Mouse (Mus musculus) liver, embryonic 12.5 days (tissue): ENCODE measurements around the gene Foxd2. TPM values are rescaled to one million over a fixed set of nuclear protein-coding genes. Genes with fewer than 3 reads are reported as not detected.

Experiments
- ATAC-seq: fragments of 200-750 bp; cut with Nextera tagmentation; 2 replicates; pipeline ENCODE4 v1.8.0; 2017; ENCODE audit warnings: moderate number of reproducible peaks, mild to moderate bottlenecking, moderate library complexity
- H3K27ac ChIP-seq: fragments of 300-500 bp; sonication (generic); 2 replicates; pipeline ENCODE4 v1.5.1; 2016; ENCODE audit warnings: mild to moderate bottlenecking
- H3K27me3 ChIP-seq: fragments of 300-500 bp; sonication (generic); replicated peaks from 2 replicates; pipeline ENCODE4 v1.6.1; 2016; ENCODE audit warnings: mild to moderate bottlenecking, moderate library complexity
- H3K36me3 ChIP-seq: fragments of 300-500 bp; sonication (generic); 2 replicates; pipeline ENCODE4 v1.6.1; 2016; ENCODE audit warnings: mild to moderate bottlenecking, moderate library complexity
- H3K4me1 ChIP-seq: fragments of 300-500 bp; sonication (generic); 2 replicates; pipeline ENCODE4 v1.6.1; 2016
- H3K4me2 ChIP-seq: fragments of 300-500 bp; sonication (generic); 2 replicates; pipeline ENCODE4 v1.6.1; 2016; ENCODE audit warnings: mild to moderate bottlenecking, moderate library complexity
- H3K4me3 ChIP-seq: fragments of 300-500 bp; sonication (generic); 2 replicates; pipeline ENCODE4 v1.5.1; 2016; ENCODE audit warnings: mild to moderate bottlenecking, moderate library complexity
- H3K9ac ChIP-seq: fragments of 300-500 bp; sonication (generic); 2 replicates; pipeline ENCODE4 v1.6.1; 2016; ENCODE audit warnings: mild to moderate bottlenecking, moderate library complexity
- H3K9me3 ChIP-seq: fragments of 300-500 bp; sonication (generic); replicated peaks from 2 replicates; pipeline ENCODE4 v1.6.1; 2016; ENCODE audit warnings: mild to moderate bottlenecking, moderate library complexity
- WGBS: fragments of 180-500 bp; shearing (Covaris S2); methylation state at CpG from one replicate; pipeline ENCODE4 v1.1.7; 2016; ENCODE audit not compliant: insufficient replicate concordance; 5-methylcytosine and 5-hydroxymethylcytosine counted together
- polyA plus RNA-seq: library from polyadenylated mRNA; unstranded; fragments of >200 nt; fragmentation: Nextera tagmentation; extraction: Ambion mirVana; gene quantifications from 2 replicates; pipeline ENCODE4 v1.2.1, GENCODE M21; 2016

Foxd2 gene
- polyA plus RNA-seq, 1 experiment from 2014 or later, result 0.11 TPM

DNA sequence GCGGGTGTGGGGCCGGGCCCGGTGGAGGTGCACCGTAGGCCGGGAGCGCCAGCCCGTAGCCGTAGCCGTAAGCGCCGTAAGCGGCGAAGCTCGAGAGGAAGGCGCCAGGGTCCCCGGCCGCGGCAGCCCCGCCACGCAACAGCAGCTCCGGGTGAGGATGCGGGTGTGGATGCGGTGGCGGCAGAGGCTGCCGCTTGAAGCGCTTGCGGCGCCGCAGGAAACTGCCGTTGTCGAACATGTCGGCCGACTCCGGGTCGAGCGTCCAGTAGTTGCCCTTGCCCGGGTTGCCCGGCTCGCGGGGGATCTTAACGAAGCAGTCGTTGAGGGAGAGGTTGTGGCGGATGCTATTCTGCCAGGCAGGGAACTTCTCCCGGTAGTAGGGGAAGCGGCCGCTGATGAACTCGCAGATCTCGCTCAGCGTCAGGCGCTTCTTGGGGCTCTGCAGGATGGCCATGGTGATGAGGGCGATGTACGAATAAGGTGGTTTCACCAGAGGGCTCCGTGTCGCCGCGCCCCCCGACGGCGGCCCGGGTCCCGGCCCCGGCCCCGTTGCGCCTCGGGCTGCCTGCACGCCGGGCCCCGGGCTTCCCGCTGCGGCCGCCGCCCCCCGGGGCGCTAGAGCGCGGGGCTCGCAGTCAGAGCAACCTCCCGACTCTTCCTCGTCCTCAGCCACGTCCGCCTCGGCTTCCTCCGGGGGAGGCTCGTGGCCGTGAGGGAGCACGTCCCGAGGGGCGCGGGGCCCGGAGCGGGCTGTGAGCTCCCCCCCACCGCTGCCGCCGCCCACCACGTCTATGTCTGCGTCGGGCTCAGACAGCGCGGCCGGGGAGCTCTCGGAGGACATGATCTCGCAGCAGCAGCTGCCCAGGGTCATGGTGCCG is 483 bp downstream of the Foxd2 start:
- Histone ChIP-seq H3K9ac (peak overlapping the region; percentile 49), H3K4me1 (peaks cover 28% of the 10 kb centered on the region)
- ATAC-seq, result peak; percentile 23

DNA sequence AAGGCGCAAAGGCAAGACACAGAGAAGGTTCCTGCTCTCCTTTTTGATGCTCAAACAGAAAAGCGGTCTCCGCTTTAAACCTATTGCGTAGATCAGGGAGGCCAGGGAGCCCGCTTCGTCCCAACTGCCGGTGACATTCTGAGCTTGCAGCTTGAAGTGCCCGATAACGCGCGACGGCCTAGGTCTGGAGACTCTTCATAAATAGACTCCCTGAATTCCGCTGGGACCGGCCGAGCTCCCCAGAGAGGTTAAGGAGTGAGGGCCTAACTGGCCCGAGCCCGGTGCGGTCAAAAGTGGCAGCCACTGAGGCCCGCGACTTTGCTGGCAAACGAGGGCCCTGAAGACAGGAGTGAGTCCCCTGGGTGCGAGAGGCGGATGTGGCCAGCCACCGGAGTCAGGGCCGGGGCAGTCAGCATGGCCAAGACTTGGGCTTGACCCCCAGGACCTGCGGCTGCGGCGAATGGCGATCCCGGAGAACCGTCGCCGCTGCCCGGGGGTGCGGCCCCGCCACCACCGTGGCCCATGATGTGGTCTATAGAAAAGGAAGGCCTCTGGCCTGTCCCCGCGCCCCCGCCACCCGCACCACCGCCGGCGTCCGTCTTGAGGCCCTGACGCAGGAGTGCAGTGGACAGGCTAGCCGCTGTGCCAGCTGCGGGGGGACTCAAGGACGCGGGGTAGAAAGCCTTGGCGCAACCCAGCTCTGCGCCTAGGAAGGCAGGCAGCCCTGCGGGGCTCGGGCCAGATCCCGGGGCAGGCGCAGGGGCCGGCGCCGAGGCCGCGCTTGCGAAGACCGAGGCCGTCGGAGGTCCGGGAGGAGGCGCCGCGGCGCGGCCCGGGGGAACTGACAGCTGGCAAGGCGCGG is 1.4 kb downstream of the Foxd2 start:
- no peak overlapping the region for H3K9ac ChIP-seq
- peak overlapping the region; percentile 91 for H3K4me2 ChIP-seq
- H3K27ac ChIP-seq, result no peak overlapping the region
- 2% methylated on average over 74 of the region's 74 CpGs for WGBS
- H3K9me3 ChIP-seq, result no peaks in the 10 kb centered on the region
- peaks cover 28% of the 10 kb centered on the region for H3K4me1 ChIP-seq
- no peak for ATAC-seq
- peak overlapping the region; percentile 62; the same call in 1 of the 2 replicates for H3K4me3 ChIP-seq
- no peaks in the 10 kb centered on the region for H3K36me3 ChIP-seq
- peaks cover 100% of the 10 kb centered on the region for H3K27me3 ChIP-seq

More for the DNA sequence above, 483 bp downstream of the Foxd2 start:
- under 1% methylated on average over 84 of the region's 103 CpGs for WGBS
- no peak overlapping the region for H3K27ac ChIP-seq
- peak overlapping the region; percentile 62 for H3K4me3 ChIP-seq
- no peaks in the 10 kb centered on the region for H3K9me3 ChIP-seq
- H3K27me3 ChIP-seq, result peaks cover 100% of the 10 kb centered on the region
- H3K4me2 ChIP-seq, result peak overlapping the region; percentile 91
- no peaks in the 10 kb centered on the region for H3K36me3 ChIP-seq

DNA sequence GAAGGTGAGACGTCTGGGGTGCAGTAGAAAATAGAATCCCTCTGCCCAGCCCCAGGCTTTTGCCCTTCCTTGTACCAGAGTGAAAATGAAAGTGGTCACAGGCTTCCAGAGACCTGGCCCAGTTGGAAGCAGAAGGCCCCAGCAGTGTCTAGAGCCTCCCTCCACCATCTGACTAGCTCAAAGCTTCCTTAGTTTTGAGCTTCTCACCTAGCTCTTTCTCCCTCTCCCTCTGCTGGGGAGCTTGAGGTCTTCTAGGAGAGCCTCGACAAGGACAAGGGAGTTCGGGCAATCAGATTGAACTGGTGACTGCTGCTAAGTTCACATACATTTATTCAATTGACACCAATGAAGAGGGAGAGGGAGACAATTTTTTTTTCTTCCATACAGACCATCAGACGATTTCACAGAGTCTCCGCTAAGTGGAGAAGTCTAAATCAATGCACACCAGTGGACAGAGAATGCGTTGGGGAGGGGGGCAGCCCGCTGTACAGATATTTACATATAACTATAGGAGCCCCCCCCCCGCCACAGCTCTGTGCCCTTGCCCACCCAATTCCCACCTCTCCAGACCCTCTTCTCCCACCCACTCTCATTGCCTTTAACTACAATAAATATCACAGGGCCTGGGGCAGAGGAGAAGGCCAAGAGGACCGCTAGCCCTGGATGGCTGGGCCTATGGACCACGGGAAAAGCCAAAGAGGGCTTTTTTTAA is 2.5 kb downstream of the Foxd2 start:
- H3K9me3 ChIP-seq, result no peaks in the 10 kb centered on the region
- peaks cover 28% of the 10 kb centered on the region for H3K4me1 ChIP-seq
- H3K4me2 ChIP-seq, result no peak overlapping the region
- H3K9ac ChIP-seq, result no peak overlapping the region
- WGBS, result 13% methylated on average over 10 of the region's 10 CpGs
- H3K27ac ChIP-seq, result no peak overlapping the region
- no peak for ATAC-seq
- no peak overlapping the region for H3K4me3 ChIP-seq
- H3K36me3 ChIP-seq, result no peaks in the 10 kb centered on the region
- H3K27me3 ChIP-seq, result peaks cover 100% of the 10 kb centered on the region

DNA sequence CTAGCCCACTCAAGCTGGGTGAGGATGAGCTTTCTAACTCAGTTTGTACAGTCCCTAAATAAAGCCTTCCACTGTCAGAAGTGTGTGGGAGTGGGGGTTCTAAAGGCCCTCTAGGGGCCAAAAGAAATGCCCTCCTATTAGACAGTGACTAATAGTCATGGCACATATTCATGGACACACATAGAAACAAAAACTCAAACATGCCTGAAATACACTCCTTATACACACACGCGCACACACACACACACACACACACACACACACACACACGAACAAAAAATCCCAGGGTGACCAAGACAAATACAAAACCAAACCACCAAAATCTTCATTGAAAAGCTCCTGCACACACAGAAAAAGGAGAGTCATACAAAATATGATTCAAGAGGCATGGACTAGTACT is 3.2 kb downstream of the Foxd2 start:
- Histone ChIP-seq H3K4me2 (no peak overlapping the region), H3K36me3 (no peaks in the 10 kb centered on the region), H3K9ac (no peak overlapping the region), H3K9me3 (no peaks in the 10 kb centered on the region), H3K4me1 (peaks cover 28% of the 10 kb centered on the region), H3K27me3 (peaks cover 100% of the 10 kb centered on the region), H3K4me3 (no peak overlapping the region), H3K27ac (no peak overlapping the region)
- no peak for ATAC-seq
- 48% methylated on average over 3 of the region's 3 CpGs for WGBS

DNA sequence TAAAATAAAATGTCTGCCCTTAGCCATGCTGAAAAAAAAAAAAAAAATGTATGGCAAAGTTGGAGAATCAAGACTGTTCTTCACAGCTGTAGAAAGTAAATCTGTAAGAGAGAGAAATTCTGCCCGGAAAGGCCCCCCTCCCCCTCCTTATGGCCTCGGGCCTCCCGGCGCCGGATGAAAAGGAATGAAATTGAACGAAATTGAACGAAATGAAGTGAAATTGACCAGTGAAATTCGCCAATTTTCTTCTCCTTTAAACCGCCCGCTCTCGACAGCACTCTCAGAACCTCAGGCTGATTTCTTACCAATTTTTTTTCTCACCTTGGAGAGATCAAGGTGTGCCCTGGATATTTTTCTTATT is 5.3 kb downstream of the Foxd2 start:
- Histone ChIP-seq H3K36me3 (no peaks in the 10 kb centered on the region), H3K9ac (no peak overlapping the region), H3K27ac (no peak overlapping the region), H3K4me3 (no peak overlapping the region), H3K27me3 (peaks cover 100% of the 10 kb centered on the region), H3K9me3 (no peaks in the 10 kb centered on the region), H3K4me1 (peaks cover 14% of the 10 kb centered on the region), H3K4me2 (no peak overlapping the region)
- no peak for ATAC-seq
- WGBS, result 4% methylated on average over 11 of the region's 11 CpGs

DNA sequence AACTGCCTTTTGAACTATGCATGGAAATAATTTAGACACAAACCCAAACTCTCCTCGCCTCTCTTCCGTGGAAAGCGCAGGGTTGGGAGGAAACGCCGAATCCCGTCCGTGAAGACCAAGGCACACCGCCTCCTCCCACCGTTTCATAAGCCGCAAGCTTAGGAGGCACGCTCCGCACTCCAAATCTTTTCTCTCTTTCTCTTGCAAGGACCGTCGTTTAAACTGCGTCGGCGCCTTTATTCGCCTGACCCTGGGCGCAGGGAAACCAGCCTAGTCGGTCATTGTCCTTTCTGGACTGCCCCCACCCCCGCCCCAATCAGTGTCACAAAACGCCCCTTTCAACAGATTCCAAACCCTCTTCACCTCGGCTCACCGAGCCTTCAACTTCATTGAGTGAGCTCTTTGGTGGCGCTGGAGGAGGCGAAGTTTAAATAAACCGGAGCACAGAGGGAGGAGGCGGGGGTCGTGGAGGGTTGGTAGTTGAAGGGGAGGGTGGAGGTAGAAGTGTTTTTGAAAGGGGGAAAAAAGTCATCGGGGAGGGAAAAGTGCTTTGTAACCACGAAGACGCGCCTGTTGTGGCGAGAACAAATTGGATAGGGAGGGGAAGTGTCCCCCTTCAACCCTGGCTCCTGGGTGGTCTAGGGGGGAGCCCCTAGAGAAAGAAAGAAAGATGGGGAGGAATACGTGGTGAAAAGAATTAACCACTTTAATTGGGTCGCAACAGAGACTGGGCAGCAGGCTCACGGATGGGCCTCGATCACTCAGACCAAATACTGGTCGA is 5.8 kb downstream of the Foxd2 start:
- ATAC-seq, result no peak
- Histone ChIP-seq H3K36me3 (no peaks in the 10 kb centered on the region), H3K9me3 (no peaks in the 10 kb centered on the region), H3K4me2 (no peak overlapping the region), H3K27ac (no peak overlapping the region), H3K4me3 (no peak overlapping the region), H3K9ac (no peak overlapping the region), H3K27me3 (peaks cover 100% of the 10 kb centered on the region), H3K4me1 (peaks cover 8% of the 10 kb centered on the region)
- WGBS, result 1% methylated on average over 39 of the region's 39 CpGs

DNA sequence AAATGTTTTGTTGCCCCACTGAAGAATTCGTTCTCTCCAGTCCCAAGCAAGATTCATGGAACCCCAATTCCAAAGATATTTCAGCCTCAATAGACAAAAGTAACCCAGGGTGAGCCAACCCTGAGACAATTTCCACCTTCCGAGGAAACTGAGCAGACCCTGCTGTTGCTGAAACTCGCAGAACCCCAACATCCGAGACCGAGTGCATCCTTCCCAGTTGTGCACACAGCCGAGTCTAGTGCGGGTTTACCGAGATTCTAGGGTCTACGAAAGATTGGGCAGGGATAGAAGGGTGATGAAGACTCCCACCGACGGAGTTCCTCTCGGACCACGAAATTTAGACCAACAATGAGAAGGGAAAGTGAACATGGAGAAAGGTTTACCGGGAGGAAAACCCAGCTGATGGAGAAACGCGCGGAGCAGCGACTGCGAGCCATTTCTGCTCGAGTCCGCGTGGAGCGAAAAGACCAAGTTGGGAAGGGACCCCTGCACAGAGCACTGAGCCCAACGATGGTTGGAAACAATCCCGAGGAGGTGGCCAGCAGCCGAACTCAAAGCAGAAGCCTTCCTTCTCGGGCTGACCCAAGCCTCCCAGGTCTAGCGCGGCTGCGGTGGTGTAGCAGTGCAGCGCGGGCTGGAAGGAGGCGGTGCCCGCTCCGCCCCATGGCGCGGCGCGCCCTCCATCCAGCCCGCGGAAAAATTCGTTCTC is 6.9 kb downstream of the Foxd2 start:
- no peaks in the 10 kb centered on the region for H3K36me3 ChIP-seq
- no peak overlapping the region for H3K9ac ChIP-seq
- 0 out of 2 replicates have a peak overlapping the region, but pooled peaks have one; percentile 2 for H3K4me3 ChIP-seq
- 2% methylated on average over 42 of the region's 42 CpGs for WGBS
- H3K4me1 ChIP-seq, result no peaks in the 10 kb centered on the region
- ATAC-seq, result no peak
- H3K27ac ChIP-seq, result no peak overlapping the region
- H3K4me2 ChIP-seq, result no peak overlapping the region
- H3K9me3 ChIP-seq, result no peaks in the 10 kb centered on the region
- peaks cover 100% of the 10 kb centered on the region for H3K27me3 ChIP-seq

DNA sequence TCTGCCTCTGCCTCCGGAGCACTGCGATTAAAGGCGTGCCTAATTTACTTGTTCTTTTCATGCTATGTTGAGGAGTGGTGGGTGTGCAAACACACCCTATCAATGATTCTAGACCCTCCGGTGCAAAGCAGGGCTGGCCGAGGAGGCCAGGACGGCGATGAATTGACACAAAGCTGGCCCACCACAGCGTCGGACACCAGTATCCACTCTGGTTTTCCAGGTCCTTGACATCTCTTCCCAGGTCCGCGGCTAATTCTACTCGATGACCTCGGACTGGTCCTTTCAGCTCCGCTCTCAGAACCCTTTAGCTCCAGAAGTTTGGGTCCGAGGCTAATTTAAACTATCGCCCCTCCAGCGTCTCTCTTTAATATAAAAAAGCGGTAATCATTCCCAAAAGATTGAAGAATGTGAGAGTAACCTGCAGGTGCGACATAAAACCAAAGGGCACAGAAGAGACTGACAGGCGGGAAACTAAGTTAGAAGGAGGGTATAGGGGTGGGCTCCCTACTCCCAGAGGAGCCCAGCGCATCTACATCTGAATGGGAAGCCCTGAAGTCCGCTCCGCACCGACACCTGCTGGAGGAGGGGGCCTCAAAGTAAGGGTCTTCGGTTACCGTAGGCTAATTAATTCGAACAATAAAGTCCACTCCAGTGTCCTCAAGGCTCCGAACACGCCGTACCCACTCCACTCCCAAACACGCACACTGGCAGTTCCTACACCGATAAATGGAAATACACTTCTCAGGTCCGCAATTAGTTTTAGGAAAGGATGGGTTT is 7.6 kb downstream of the Foxd2 start:
- H3K4me2 ChIP-seq, result no peak overlapping the region
- H3K4me1 ChIP-seq, result no peaks in the 10 kb centered on the region
- H3K36me3 ChIP-seq, result no peaks in the 10 kb centered on the region
- peaks cover 99% of the 10 kb centered on the region for H3K27me3 ChIP-seq
- H3K9me3 ChIP-seq, result no peaks in the 10 kb centered on the region
- 6% methylated on average over 33 of the region's 33 CpGs for WGBS
- H3K9ac ChIP-seq, result no peak overlapping the region
- no peak overlapping the region for H3K4me3 ChIP-seq
- ATAC-seq, result no peak
- H3K27ac ChIP-seq, result no peak overlapping the region

DNA sequence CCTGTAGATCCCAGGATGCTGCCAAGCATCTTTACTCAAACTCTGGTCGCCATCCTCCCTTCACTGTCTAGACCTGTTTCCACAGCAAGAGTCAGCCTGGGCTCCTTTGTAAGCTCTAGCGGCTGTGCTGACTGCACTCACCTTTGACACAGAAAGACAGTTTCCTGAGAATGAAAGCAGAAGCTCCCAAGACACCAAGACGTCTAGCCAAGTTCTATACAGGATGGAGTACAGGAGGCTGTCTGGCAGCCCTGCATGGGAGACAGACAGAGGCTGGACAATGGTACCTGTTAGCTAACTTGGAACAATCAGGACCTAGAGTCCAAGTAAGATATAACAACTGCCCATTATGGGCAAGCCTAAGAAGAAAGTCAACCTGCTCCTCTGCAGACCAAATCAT is 8.8 kb downstream of the Foxd2 start:
- WGBS, result 2% methylated on average over 3 of the region's 3 CpGs
- Histone ChIP-seq H3K4me2 (no peak overlapping the region), H3K9me3 (no peaks in the 10 kb centered on the region), H3K9ac (no peak overlapping the region), H3K27ac (no peak overlapping the region), H3K4me1 (no peaks in the 10 kb centered on the region), H3K36me3 (no peaks in the 10 kb centered on the region), H3K4me3 (no peak overlapping the region), H3K27me3 (peaks cover 97% of the 10 kb centered on the region)
- no peak for ATAC-seq

DNA sequence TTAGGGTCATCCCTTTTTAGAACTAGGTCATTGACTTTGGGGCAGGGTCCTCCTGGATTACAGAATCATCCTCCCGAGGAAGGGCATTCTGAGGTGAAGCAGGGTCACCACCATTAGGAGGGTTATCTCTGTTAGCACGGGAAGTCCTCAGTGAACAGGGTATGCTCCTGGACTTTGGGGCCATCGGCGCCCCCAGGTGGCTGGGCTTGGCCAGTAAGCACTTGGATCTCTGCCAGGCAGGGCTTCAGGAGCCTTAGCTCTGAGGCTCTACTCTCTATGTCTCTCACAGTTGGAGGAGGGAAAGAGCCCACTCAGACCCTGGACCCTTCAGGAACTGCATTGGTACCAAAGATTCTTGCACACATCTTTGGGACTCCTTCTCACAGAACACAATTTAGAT is 10.8 kb downstream of the Foxd2 start:
- no peaks in the 10 kb centered on the region for H3K9me3 ChIP-seq
- no peak for ATAC-seq
- no peak overlapping the region for H3K4me3 ChIP-seq
- H3K9ac ChIP-seq, result no peak overlapping the region
- no peaks in the 10 kb centered on the region for H3K36me3 ChIP-seq
- no peak overlapping the region for H3K27ac ChIP-seq
- peaks cover 89% of the 10 kb centered on the region for H3K27me3 ChIP-seq
- WGBS, result 10% methylated on average over 4 of the region's 4 CpGs
- H3K4me2 ChIP-seq, result no peak overlapping the region
- no peaks in the 10 kb centered on the region for H3K4me1 ChIP-seq
